Mouse (Mus musculus): ENCODE data around the gene Cdk5rap2.

Gene Cdk5rap2

DNA sequence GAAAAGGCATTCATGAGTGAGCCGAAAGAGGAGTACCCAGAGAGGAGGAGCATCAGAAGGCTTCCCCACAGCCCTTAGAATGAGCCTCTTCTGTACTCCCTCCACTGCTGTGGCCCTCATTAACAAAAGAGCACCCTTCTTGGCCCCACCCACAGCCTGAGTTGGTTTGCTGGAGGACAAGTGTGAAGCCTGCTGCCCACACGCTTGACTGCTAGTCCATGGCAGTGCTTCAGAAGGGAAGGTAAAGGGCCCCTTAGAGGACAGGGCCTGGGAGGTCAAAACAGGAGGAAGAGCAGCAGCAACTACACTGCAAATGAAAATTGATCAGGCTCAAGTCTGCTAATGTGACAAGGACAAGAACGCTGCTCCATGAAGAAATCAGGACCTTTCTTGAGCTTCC lies 56.6 kb downstream of the Cdk5rap2 start:
- DNase-seq (ENCODE audit: low spot score), result no peak

- DNase-seq (ENCODE audit: low spot score), result no peak
Observed at GRCm38 (mm10) chr4:70335444-70336144, 74.6 kb downstream of the Cdk5rap2 start.

DNA sequence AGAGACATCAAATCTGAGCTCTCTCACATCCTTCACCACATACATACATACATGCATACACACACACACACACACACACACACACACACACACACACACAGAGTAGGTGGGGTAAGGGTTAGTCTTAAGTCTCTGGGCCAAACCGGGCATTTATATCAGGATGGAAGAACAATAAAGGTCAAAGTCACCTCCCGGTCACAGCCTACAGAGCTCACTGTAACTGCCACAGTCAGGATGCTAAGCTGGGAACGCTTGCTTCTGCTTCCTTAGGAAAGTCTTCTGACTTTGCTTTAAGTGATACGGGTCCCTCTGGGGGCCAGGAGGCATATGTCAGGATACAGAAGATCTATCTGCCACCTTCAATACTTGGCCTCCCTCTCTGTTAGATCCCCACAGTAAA lies 75.2 kb downstream of the Cdk5rap2 start:
- no peak for DNase-seq (ENCODE audit: low spot score)

DNA sequence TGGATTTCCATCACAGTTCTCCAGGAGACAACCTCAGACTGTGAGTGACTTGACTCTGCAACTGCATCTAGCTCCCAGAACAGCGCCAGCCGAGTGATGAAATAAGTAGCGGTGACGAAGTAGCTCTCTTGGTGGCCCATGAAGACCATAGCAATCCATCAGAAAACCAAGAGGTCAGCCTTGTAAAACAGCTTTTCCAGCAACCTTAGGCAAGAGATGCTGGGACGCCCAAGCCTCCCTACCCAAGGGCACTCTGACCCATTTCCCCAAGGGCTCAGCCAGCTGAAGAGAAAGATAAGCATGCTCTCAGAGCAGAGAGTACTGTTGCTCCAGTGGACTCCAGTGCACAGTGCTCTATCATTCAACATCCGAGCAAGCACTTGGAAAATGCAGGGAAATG lies 77.3 kb downstream of the Cdk5rap2 start:
- DNase-seq (ENCODE audit: low spot score), result no peak

GRCm38 (mm10) chr4:70332576-70332975 lies 77.7 kb downstream of the Cdk5rap2 start:
- DNase-seq (ENCODE audit: low spot score), result no peak

- no peak for DNase-seq (ENCODE audit: low spot score)
Observed at GRCm38 (mm10) chr4:70331181-70331580, 79.1 kb downstream of the Cdk5rap2 start.

DNA sequence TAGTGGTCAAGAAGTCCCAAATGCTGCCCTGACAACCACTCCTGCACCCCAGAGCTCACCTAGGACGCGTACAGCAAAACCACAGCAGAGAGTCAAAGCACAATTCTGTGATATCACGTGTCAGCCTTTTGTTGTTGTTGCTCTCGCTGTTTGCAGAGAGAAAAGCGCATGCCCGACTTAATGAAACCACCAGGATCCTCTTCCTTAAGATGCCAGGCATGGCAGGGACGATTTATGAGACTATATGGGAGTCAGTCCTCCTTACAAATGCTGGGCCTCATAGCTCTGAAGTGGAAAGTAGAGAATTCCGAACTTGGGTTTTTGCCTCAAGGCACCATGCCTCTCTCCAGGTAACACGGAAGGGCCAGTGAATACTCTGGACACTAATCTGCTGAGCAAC lies 82.2 kb downstream of the Cdk5rap2 start:
- no peak for DNase-seq (ENCODE audit: low spot score)

- no peak for DNase-seq (ENCODE audit: low spot score)
Observed at GRCm38 (mm10) chr4:70327436-70327835, 82.8 kb downstream of the Cdk5rap2 start.

DNA sequence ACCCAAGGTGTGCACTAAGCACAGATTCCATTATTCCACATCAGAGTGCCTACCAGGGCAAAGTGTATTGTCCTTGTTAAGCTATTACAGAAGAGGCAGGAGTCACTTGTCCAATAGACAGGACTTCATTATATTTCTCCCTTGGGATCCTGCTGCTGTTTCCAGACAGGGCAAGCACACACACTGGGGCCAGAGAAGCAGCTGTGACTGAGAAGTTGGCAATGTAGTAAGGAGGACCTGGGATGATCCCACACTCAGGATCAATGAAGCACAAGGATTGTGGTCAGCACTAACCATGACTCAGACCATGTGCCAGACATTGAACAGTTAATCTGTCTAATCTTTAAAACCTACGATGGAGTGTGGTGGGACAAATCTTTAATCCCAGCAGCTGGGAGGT lies 88.7 kb downstream of the Cdk5rap2 start:
- DNase-seq (ENCODE audit: low spot score), result peak; percentile 26

- no peak for DNase-seq (ENCODE audit: low spot score)
Observed at GRCm38 (mm10) chr4:70312170-70312569, 98.1 kb downstream of the Cdk5rap2 start.

DNA sequence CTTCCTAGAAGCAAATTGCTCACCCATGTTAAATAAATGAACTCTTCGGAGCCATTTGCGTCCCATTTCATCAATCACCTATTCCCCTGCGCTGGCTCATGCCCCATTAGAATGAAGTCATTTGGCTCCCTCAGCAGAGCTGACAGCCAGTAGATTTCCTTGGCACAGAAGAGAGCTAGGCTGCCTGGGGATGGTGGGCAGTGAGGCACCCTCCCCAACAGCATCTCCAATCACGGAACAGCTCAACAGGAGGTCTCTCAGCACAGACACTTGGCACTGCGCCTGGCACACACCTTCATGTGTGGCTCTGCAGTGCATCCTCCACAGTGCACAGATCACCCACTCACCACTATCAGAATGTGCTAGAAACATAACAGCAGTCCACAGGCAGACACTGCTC lies 98.7 kb downstream of the Cdk5rap2 start:
- DNase-seq (ENCODE audit: low spot score), result no peak

- DNase-seq (ENCODE audit: low spot score), result peak; percentile 89
Observed at GRCm38 (mm10) chr4:70307230-70307629, 103.0 kb downstream of the Cdk5rap2 start.

- no peak for DNase-seq (ENCODE audit: low spot score)
Observed at GRCm38 (mm10) chr4:70303870-70304269, 106.4 kb downstream of the Cdk5rap2 start.

DNA sequence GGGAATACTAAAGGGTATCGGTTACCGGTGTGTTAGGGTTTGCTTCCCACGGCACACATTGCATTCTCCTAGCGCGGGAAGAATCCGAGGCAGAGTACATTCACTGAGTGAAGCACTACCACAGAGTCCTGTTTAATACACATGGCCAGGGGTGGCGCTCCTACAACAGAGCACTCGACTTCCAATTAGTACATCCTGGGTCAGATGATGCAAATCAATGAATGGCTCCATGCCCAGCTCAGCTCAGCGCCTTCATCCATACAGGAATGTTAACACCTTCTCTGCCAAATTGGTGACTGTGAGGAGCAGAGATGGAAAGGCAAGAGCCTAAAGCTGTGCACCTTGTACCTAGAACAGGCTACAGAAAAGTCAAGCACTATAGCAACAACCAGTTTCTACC lies 109.1 kb downstream of the Cdk5rap2 start:
- DNase-seq (ENCODE audit: low spot score), result no peak

GRCm38 (mm10) chr4:70289361-70289760 lies 120.9 kb downstream of the Cdk5rap2 start:
- DNase-seq (ENCODE audit: low spot score), result no peak

GRCm38 (mm10) chr4:70283163-70283562 lies 127.1 kb downstream of the Cdk5rap2 start:
- DNase-seq (ENCODE audit: low spot score), result no peak

DNA sequence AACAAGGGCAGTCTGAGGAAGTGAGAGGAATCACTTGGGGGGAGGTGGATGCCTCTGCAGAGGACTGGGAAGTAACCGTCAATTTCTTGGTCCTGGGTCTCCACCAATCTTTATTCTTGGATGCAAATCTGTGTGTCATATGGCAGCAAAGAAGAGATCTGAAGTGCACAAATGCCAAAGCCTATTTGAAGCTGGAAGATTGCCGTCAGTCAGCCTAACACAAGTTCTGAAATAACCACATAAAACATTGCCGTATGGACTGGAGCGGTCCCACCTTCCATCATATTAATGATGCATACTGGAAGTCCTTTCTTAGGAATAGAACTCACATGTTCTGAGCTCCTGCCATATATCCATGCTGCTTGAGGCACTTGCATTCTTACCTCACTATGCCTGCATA lies 131.4 kb downstream of the Cdk5rap2 start:
- no peak for DNase-seq (ENCODE audit: low spot score)

DNA sequence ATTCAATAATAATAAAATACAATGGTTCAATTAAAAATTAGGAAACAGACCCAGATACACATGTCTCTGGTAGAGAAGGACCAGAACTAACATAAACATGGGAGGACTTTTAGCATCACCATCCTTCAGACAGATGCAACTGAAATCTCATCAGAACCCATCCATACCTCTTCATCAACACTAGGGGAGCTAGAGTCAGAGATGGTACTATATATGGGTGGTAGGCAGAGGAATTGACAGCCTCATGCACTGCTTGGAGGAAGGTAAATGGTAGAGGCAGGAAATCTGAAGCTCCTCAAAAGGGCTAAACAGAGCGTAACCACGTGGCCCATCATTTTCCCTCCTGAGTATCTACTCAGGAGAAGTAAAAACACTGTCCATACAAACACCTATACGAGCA lies 132.2 kb downstream of the Cdk5rap2 start:
- DNase-seq (ENCODE audit: low spot score), result no peak

GRCm38 (mm10) chr4:70272943-70273342 lies 137.3 kb downstream of the Cdk5rap2 start:
- DNase-seq (ENCODE audit: low spot score), result no peak

DNA sequence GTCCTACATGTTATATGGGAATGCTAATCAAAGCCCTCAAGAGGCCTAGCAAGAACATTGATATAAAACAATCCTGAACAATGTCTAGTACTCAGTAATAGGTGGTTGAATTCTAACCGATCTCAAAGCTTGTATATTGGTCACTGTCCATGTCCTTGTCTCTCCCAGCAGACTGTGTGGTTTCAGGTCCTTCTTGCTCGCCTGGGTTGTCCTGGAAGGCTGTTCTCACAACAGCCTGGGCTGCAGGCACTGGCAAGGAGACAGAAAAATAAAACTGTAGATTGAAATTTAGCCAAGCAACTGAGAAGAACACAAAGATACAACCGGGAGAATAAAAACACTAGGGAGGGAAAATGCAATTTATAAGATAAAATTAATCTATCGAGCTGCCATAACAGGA lies 137.7 kb downstream of the Cdk5rap2 start:
- no peak for DNase-seq (ENCODE audit: low spot score)

DNA sequence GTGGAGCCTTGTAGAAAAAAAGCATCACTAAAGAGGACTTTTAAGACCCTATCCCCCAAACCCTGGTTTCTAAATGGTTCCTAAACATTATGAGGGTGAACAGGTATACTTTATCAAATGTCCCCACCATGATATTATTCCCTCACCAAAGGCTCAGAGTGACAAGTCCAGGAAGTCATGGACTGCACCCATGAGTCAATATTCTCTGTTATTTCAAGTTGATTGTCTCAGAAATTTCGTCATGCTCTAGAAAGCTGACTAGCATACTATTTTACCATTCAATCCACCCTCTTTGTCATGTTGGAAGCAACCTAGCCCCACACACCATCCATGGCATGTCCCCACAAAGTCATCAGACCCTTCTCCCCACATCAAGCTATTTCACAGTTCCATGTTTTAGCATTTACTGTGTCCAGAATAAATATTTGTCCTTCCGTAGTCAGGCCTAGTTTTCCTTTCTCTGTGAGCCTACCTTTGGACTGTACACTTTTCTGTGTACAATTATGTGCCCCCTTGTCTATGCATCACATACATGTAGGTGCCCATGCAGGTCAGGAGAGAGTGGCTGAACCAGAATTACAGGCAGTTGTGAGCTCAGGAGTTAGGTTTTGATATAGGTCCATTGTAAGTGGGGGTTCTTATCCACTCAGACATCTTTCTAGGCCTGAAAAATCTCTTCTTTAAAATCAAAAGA lies 142.9 kb downstream of the Cdk5rap2 start:
- no peak for DNase-seq (ENCODE audit: low spot score)

DNA sequence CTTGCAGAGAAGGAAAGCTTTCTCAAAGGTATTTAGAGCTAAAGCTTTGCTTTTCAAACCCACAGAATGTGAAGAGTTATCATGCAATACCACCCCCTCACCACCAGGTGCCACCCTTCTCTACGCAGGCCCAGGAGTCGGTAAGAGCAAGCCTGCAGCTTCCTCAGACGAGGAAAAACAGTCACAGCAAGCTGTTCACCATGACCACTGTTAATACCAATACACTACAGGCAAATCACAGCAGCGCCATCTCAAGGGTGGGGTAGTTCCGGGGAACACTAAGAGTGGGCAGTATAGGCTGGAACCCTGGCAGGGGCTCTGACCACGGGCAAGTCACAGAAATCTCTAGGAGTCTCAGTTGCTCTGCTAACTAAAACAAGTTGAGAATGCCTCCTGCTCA lies 145.0 kb downstream of the Cdk5rap2 start:
- DNase-seq (ENCODE audit: low spot score), result peak; percentile 69

DNA sequence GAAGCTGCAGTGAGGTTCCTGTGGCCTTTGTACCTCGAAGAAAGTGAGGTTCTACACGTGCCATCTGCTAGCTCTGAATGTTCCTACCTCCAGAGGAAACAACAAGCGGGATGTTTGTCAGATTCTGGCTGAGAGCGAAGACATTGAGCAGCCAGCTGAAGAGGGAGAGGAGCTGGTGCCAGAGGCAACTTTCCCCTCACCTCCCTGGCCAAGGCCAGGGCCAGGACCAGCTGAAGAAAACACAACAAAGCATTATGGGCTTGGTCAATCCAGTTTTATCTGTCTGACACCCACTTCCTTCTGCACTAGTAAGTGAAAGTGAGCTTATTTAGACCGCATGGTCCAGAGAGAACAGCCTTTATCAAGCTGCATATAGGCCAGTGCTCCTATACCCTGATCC lies 147.4 kb downstream of the Cdk5rap2 start:
- no peak for DNase-seq (ENCODE audit: low spot score)

DNA sequence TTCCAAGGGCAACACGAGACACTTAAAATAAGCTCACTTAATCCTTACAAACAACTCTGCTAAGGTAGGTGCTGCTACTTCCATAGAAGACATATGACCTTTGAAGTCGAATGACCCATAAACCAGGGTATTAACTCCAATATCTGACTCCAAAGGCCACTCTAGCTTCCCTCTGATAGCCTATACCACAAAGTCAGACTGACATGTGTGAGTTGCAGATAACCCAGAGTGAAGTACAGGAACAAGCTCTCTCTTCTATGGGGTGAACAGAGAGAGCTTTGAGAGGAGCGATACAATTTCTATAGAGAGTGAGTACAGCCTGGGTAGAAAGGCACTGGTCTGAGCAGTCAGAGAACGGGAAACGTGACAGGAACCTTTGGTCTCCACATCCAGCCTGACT lies 148.9 kb downstream of the Cdk5rap2 start:
- DNase-seq (ENCODE audit: low spot score), result no peak
